Mouse (Mus musculus) lung, postnatal 0 days (tissue): ENCODE data around the gene Gm17581.

ENCODE experiments used
- CTCF ChIP-seq: IDR thresholded peaks from 2 replicates; pipeline ENCODE4 v1.5.1; 2016; ENCODE audit warnings: antibody characterized with exemption, mild to moderate bottlenecking
- EP300 ChIP-seq: IDR thresholded peaks from 2 replicates; pipeline ENCODE4 v1.6.1; 2016; ENCODE audit warnings: antibody characterized with exemption, mild to moderate bottlenecking, control low read depth

- TF ChIP-seq CTCF = no peak
- no peak for TF ChIP-seq EP300
These were observed 38.8 kb downstream of the Gm17581 start for GRCm38 (mm10) chr2:155696851-155697250.
